Mouse (Mus musculus) thymus, adult 2 months (tissue): ENCODE data around the gene Cox6b1.

Source experiments
- CTCF ChIP-seq: fragments of 200-500 bp; IDR thresholded peaks from 2 replicates; pipeline ENCODE4 v1.5.1; 2012; ENCODE audit warnings: mild to moderate bottlenecking, control low read depth, low read length, moderate library complexity, borderline replicate concordance; ENCODE audit not compliant: control insufficient read depth, poor library complexity, insufficient read depth; ENCODE audit errors: extremely low read depth
- POLR2A ChIP-seq: fragments of 200-500 bp; IDR thresholded peaks from 2 replicates; pipeline ENCODE4 v1.6.1; 2012; ENCODE audit warnings: mild to moderate bottlenecking, low read length, control low read depth, moderate library complexity; ENCODE audit not compliant: control insufficient read depth, poor library complexity, insufficient read depth; ENCODE audit errors: extremely low read depth

DNA sequence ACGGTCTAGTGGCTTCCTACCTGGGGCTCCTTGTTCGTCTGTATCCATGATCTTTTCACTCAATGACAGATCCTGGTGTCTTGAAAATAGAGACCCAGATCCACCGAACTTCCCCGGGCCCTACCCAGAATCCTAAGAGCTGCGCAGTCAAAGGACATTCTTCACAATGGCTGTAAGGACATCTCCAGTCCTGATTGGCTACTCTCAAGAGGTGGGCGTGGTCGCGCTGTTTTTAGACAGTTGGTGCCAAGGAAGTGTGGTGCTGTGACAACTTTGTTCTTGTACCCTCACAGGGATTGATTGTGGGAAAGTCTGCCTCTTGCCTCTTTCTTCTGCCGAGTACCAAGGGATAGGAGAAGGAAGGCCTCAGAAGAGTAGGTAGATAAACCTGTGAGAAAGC, 45.5 kb upstream of the Cox6b1 start, which contains the start of gene Pmis2:
- TF ChIP-seq CTCF: no peak
- TF ChIP-seq POLR2A: no peak
